In the genomic region with DNA sequence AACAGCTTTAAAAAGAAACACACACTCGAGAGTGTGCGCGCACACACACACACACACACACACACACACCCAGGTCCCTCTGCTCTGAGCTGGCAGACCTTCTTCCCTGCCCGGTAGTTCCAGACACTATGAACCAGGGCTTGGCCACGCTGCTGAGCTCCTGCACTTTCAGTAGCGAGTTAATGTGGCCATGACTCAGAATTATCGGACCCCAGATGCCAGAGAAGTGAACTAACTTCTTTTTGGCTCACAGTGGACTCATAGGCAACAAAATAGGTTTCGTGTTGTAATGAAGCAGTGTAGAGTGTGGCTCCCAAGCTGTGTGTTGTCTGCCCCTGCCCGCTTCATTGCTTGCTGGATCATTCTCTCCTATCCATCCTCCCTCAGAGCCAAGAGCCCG, we compare ENCODE assay signal across 10 mouse cellular contexts.
DNase-seq lines count a peak whose midpoint lies in the region; ATAC-seq and TF ChIP-seq lines count a peak whose summit lies in the region.
"Had no signal": no experiment of that assay in that cellular context is flagged by ENCODE, and none has a peak within 500 bp of the region (broad histone marks: within the 10 kb centered on the region; RNA-seq: fewer than 3 reads in every experiment).

No protein-coding gene starts in this region.

- WGBS in neural tube, embryonic 12.5 days = 82% methylated on average over 10 of the region's 10 CpGs
- 73% methylated on average over 10 of the region's 10 CpGs for WGBS in heart, embryonic 14.5 days
- 81% methylated on average over 10 of the region's 10 CpGs for WGBS in stomach, embryonic 15.5 days
- WGBS in forebrain, postnatal 0 days = 71% methylated on average over 10 of the region's 10 CpGs

- TF ChIP-seq CTCF in forebrain, postnatal 0 days (IDR thresholded peaks at IDR 0.05; ENCODE audit: low read depth) = no peak

- DNase-seq in heart, adult 11 months = peak; percentile 92
- DNase-seq in heart, postnatal 25 days (ENCODE audit: low spot score) = no peak
- DNase-seq in neural tube, embryonic 10.5 days (ENCODE audit: extremely low spot score, low spot score) = no peak
- no peak for DNase-seq in forebrain, postnatal 0 days
- no peak for DNase-seq in kidney, adult 18-20 months

- intact Hi-C loops in heart, postnatal 25 days (cut with DNase I) = no loop called here

- no peak overlapping the region for H3K27ac ChIP-seq in neural tube, embryonic 12.5 days
- peak overlapping the region; percentile 40 to 75 for H3K27ac ChIP-seq in heart, embryonic 14.5 days (replicated peaks in 1 of 2; ENCODE audit: control insufficient read depth in 1 of 2, insufficient read depth in 1 of 2, low read depth in 2 of 2, low read length in 2 of 2)
- peak overlapping the region; percentile 46; the same call in 1 of the 2 replicates for H3K27ac ChIP-seq in stomach, embryonic 15.5 days
- H3K27ac ChIP-seq in forebrain, postnatal 0 days (ENCODE audit: low read depth, low read length) = no peak overlapping the region
- H3K27ac ChIP-seq: embryonic facial prominence, embryonic 12.5 days had no signal

- H3K36me3 ChIP-seq in neural tube, embryonic 12.5 days = no peaks in the 10 kb centered on the region
- peaks cover 4% of the 10 kb centered on the region; the same call in 1 of the 2 replicates for H3K36me3 ChIP-seq in heart, embryonic 14.5 days (ENCODE audit: control insufficient read depth, insufficient read depth, low read length)
- H3K36me3 ChIP-seq in stomach, embryonic 15.5 days = no peaks in the 10 kb centered on the region
- no peaks in the 10 kb centered on the region for H3K36me3 ChIP-seq in forebrain, postnatal 0 days (ENCODE audit: insufficient read depth)
- H3K36me3 ChIP-seq: embryonic facial prominence, embryonic 12.5 days had no signal

- no peak overlapping the region for H3K4me3 ChIP-seq in neural tube, embryonic 12.5 days
- H3K4me3 ChIP-seq in heart, embryonic 14.5 days (ENCODE audit: control insufficient read depth in 1 of 2, insufficient read depth in 1 of 2, low read depth in 1 of 2, low read length in 2 of 2) = no peak overlapping the region
- no peak overlapping the region for H3K4me3 ChIP-seq in stomach, embryonic 15.5 days (replicated peaks)
- H3K4me3 ChIP-seq in forebrain, postnatal 0 days (ENCODE audit: low read depth, low read length) = no peak overlapping the region
- H3K4me3 ChIP-seq: embryonic facial prominence, embryonic 12.5 days had no signal

- H3K4me2 ChIP-seq in neural tube, embryonic 12.5 days (replicated peaks) = no peak overlapping the region
- no peak overlapping the region for H3K4me2 ChIP-seq in heart, embryonic 14.5 days (ENCODE audit: low read length)
- no peak overlapping the region for H3K4me2 ChIP-seq in stomach, embryonic 15.5 days
- H3K4me2 ChIP-seq in forebrain, postnatal 0 days (ENCODE audit: low read depth) = no peak overlapping the region
- H3K4me2 ChIP-seq: embryonic facial prominence, embryonic 12.5 days had no signal

- peaks cover 8% of the 10 kb centered on the region; the same call in 1 of the 2 replicates for H3K4me1 ChIP-seq in neural tube, embryonic 12.5 days
- H3K4me1 ChIP-seq in heart, embryonic 14.5 days (ENCODE audit: control insufficient read depth in 2 of 2, insufficient read depth in 2 of 2, low read length in 2 of 2) = peaks cover 19 to 34% of the 10 kb centered on the region in 2 experiments
- H3K4me1 ChIP-seq in stomach, embryonic 15.5 days = peaks cover 14% of the 10 kb centered on the region; the same call in 1 of the 2 replicates
- H3K4me1 ChIP-seq in forebrain, postnatal 0 days (ENCODE audit: insufficient read depth) = no peaks in the 10 kb centered on the region
- H3K4me1 ChIP-seq: embryonic facial prominence, embryonic 12.5 days had no signal

- no peaks in the 10 kb centered on the region for H3K27me3 ChIP-seq in neural tube, embryonic 12.5 days (replicated peaks)
- no peaks in the 10 kb centered on the region for H3K27me3 ChIP-seq in heart, embryonic 14.5 days (ENCODE audit: control insufficient read depth, insufficient read depth, low read length)
- no peaks in the 10 kb centered on the region for H3K27me3 ChIP-seq in stomach, embryonic 15.5 days (replicated peaks)
- no peaks in the 10 kb centered on the region for H3K27me3 ChIP-seq in forebrain, postnatal 0 days (ENCODE audit: insufficient read depth, low read length)
- H3K27me3 ChIP-seq: CH12.LX; embryonic facial prominence, embryonic 12.5 days had no signal

- H3K9ac ChIP-seq in neural tube, embryonic 12.5 days = no peak overlapping the region
- H3K9ac ChIP-seq in heart, embryonic 14.5 days (ENCODE audit: low read length) = peak overlapping the region; percentile 30; the same call in 1 of the 2 replicates
- H3K9ac ChIP-seq in stomach, embryonic 15.5 days = no peak overlapping the region
- H3K9ac ChIP-seq in forebrain, postnatal 0 days = no peak overlapping the region
- H3K9ac ChIP-seq: embryonic facial prominence, embryonic 12.5 days had no signal

- no peaks in the 10 kb centered on the region for H3K9me3 ChIP-seq in neural tube, embryonic 12.5 days
- no peaks in the 10 kb centered on the region for H3K9me3 ChIP-seq in heart, embryonic 14.5 days (ENCODE audit: control insufficient read depth, low read length)
- H3K9me3 ChIP-seq in stomach, embryonic 15.5 days = no peaks in the 10 kb centered on the region
- no peaks in the 10 kb centered on the region for H3K9me3 ChIP-seq in forebrain, postnatal 0 days (ENCODE audit: low read length)
- H3K9me3 ChIP-seq: embryonic facial prominence, embryonic 12.5 days had no signal

- 0 out of 2 replicates have a peak, but pooled peaks have one; percentile 33 for ATAC-seq in neural tube, embryonic 12.5 days (ENCODE audit: low FRiP score, low read depth)
- ATAC-seq in heart, embryonic 14.5 days (ENCODE audit: insufficient number of reproducible peaks, insufficient read depth, low FRiP score, low read depth) = no peak
- ATAC-seq in stomach, embryonic 15.5 days (ENCODE audit: insufficient read depth, low FRiP score, low read depth) = no peak
- no peak for ATAC-seq in forebrain, postnatal 0 days

Comparison
In these comparisons a context has a peak if more than half of its experiments do, and no peak if none do; other contexts are left out.
1. H3K27ac ChIP-seq: peak in heart, embryonic 14.5 days (2 of 2) and stomach, embryonic 15.5 days (single experiment); none in neural tube, embryonic 12.5 days (single experiment) and forebrain, postnatal 0 days (single experiment).